Mouse (Mus musculus): ENCODE measurements around the gene Iqschfp. TPM values are rescaled to one million over a fixed set of nuclear protein-coding genes. Genes with fewer than 3 reads are reported as not detected.

Iqschfp gene
- polyA plus RNA-seq, 2 experiments = 0.33 TPM; not detected in 1

DNA sequence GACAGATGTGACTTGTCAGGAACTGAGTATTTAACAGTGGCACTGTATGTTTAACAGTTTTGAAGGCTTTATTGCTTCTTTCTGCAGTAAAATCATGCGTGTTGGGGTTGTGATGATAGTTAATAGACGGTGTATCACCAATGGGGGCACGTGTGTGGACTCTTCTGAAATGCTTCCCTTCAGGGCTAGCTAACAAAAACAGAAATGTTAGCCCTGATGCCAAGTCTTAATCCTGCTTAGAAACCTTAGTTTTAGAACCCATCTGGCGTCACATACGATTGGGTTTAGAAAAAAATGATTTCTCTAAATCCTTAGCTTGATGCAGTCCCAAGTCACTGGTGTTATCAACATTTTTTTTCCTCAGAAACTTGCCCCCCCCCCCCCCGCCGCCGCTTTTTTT, 682.1 kb downstream of the Iqschfp start:
- DNase-seq (ENCODE audit: low spot score) (no peak), ATAC-seq (ENCODE audit: low FRiP score, low read depth) (no peak)
- 39% methylated on average over 5 of the region's 8 CpGs for WGBS
- Histone ChIP-seq H3K27ac (replicated peaks; ENCODE audit: low read depth, low read length) (no peak overlapping the region), H3K36me3 (ENCODE audit: control insufficient read depth, insufficient read depth, low read length) (no peaks in the 10 kb centered on the region), H3K4me3 (replicated peaks; ENCODE audit: low read length) (no peak overlapping the region), H3K4me1 (ENCODE audit: control insufficient read depth, insufficient read depth, low read length) (peaks cover 18% of the 10 kb centered on the region), H3K4me2 (replicated peaks; ENCODE audit: low read depth, low read length, severe bottlenecking) (no peak overlapping the region), H3K9me3 (ENCODE audit: control insufficient read depth, low read length) (no peaks in the 10 kb centered on the region), H3K27me3 (ENCODE audit: control insufficient read depth, insufficient read depth, low read length) (no peaks in the 10 kb centered on the region), H3K9ac (ENCODE audit: low read depth, low read length, severe bottlenecking) (no peak overlapping the region)
- TF ChIP-seq POLR2A (IDR thresholded peaks at IDR 0.05; ENCODE audit: borderline replicate concordance, extremely low read depth, insufficient read depth, insufficient read length) = no peak

DNA sequence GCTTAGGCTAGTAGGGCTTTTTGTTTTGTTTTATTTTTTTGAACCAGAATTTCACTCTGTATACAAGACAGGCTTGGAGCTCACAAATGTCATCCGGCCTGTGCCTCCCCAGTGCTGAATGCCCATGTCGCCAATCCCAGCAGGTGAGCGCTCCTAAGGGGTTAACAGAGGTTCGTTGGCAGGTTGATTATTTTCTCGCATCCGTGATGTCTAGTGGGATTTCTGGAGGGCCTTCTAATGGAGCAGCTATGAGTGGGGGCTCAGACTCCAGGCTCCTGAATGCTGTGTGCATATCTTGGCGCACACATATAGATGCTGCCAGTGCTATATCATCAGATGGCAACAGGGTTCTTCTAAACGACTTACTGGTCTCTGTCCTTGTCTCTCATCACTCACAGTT, 682.5 kb downstream of the Iqschfp start:
- no peak for ATAC-seq (ENCODE audit: low FRiP score, low read depth)
- H3K9me3 ChIP-seq (ENCODE audit: control insufficient read depth, low read length) = no peaks in the 10 kb centered on the region
- no peak overlapping the region for H3K27ac ChIP-seq (replicated peaks; ENCODE audit: low read depth, low read length)
- H3K4me2 ChIP-seq (replicated peaks; ENCODE audit: low read depth, low read length, severe bottlenecking) = no peak overlapping the region
- peaks cover 18% of the 10 kb centered on the region for H3K4me1 ChIP-seq (ENCODE audit: control insufficient read depth, insufficient read depth, low read length)
- no peak for DNase-seq (ENCODE audit: low spot score)
- H3K27me3 ChIP-seq (ENCODE audit: control insufficient read depth, insufficient read depth, low read length) = no peaks in the 10 kb centered on the region
- WGBS = 66% methylated on average over 8 of the region's 8 CpGs
- H3K9ac ChIP-seq (ENCODE audit: low read depth, low read length, severe bottlenecking) = no peak overlapping the region
- TF ChIP-seq POLR2A (IDR thresholded peaks at IDR 0.05; ENCODE audit: borderline replicate concordance, extremely low read depth, insufficient read depth, insufficient read length) = no peak
- H3K4me3 ChIP-seq (replicated peaks; ENCODE audit: low read length) = no peak overlapping the region
- no peaks in the 10 kb centered on the region for H3K36me3 ChIP-seq (ENCODE audit: control insufficient read depth, insufficient read depth, low read length)

DNA sequence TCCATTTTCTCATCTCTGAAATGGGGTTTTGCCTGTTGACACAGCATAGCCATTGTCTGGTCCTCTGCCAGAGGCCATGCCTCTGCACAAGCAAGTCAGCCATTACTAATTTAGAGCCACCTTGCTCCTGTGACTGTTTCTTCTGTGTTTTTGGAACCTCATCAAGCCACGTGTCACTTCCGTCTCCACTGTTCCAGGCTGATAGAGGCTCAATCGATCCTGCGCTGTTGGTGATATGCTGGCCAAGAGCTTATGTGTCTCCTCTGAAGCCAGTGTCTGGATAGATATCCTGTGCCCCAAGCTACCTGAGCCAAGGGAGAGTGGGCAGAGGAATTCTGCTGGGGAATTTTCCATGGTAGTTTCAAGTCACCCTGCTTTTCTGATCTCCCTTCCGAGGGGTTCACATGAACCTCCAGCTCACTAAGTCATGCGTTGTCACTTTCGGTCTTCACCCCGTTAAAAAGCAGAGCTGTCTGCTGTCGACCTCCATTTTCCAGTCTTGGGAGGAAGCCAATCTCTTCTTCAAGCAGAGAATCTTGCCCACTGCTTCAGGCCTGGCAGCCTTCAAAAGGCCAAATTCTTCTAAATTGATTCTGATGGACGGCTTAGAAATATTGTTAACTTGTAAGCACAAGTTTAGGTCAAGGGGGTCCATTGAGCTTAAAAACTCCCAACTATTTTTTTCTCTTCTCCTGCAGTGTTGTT, 683.8 kb downstream of the Iqschfp start:
- H3K4me1 ChIP-seq (ENCODE audit: control insufficient read depth, insufficient read depth, low read length) = peaks cover 18% of the 10 kb centered on the region
- H3K4me2 ChIP-seq (replicated peaks; ENCODE audit: low read depth, low read length, severe bottlenecking) = no peak overlapping the region
- 62% methylated on average over 10 of the region's 10 CpGs for WGBS
- no peaks in the 10 kb centered on the region for H3K27me3 ChIP-seq (ENCODE audit: control insufficient read depth, insufficient read depth, low read length)
- H3K9me3 ChIP-seq (ENCODE audit: control insufficient read depth, low read length) = no peaks in the 10 kb centered on the region
- DNase-seq (ENCODE audit: low spot score) = no peak
- H3K36me3 ChIP-seq (ENCODE audit: control insufficient read depth, insufficient read depth, low read length) = no peaks in the 10 kb centered on the region
- ATAC-seq (ENCODE audit: low FRiP score, low read depth) = no peak
- no peak overlapping the region for H3K4me3 ChIP-seq (replicated peaks; ENCODE audit: low read length)
- no peak for TF ChIP-seq POLR2A (IDR thresholded peaks at IDR 0.05; ENCODE audit: borderline replicate concordance, extremely low read depth, insufficient read depth, insufficient read length)
- H3K27ac ChIP-seq (replicated peaks; ENCODE audit: low read depth, low read length) = no peak overlapping the region
- H3K9ac ChIP-seq (ENCODE audit: low read depth, low read length, severe bottlenecking) = no peak overlapping the region

DNA sequence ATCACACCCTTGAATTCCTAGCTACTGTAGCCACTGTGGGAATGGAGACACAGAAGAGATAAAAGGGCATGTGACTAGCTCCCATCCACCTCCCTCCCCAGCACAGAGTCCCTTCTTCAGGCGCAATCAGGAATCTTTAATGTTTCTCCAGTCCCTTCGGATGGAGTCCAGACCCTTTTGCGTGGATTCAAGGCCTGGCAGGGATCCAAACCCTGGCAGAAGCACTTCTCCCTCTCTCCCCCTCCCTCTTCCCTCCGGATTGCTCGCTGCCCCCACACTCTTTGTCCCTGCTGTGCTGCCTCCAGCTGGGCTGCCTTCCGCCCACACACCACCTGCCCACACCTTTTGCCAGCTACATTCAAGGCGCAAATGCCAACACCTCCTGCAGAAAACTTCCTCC, 684.4 kb downstream of the Iqschfp start:
- peak; percentile 15; the same call in 1 of the 2 replicates for ATAC-seq (ENCODE audit: low FRiP score, low read depth)
- Histone ChIP-seq H3K4me3 (replicated peaks; ENCODE audit: low read length) (no peak overlapping the region), H3K36me3 (ENCODE audit: control insufficient read depth, insufficient read depth, low read length) (no peaks in the 10 kb centered on the region), H3K27me3 (ENCODE audit: control insufficient read depth, insufficient read depth, low read length) (no peaks in the 10 kb centered on the region), H3K4me1 (ENCODE audit: control insufficient read depth, insufficient read depth, low read length) (peaks cover 18% of the 10 kb centered on the region), H3K4me2 (replicated peaks; ENCODE audit: low read depth, low read length, severe bottlenecking) (0 out of 2 replicates have a peak overlapping the region, but pooled peaks have one; percentile 5), H3K9me3 (ENCODE audit: control insufficient read depth, low read length) (no peaks in the 10 kb centered on the region), H3K9ac (ENCODE audit: low read depth, low read length, severe bottlenecking) (peak overlapping the region; percentile 25; the same call in 1 of the 2 replicates), H3K27ac (replicated peaks; ENCODE audit: low read depth, low read length) (no peak overlapping the region)
- no peak for DNase-seq (ENCODE audit: low spot score)
- no peak for TF ChIP-seq POLR2A (IDR thresholded peaks at IDR 0.05; ENCODE audit: borderline replicate concordance, extremely low read depth, insufficient read depth, insufficient read length)
- WGBS = 13% methylated on average over 7 of the region's 7 CpGs

DNA sequence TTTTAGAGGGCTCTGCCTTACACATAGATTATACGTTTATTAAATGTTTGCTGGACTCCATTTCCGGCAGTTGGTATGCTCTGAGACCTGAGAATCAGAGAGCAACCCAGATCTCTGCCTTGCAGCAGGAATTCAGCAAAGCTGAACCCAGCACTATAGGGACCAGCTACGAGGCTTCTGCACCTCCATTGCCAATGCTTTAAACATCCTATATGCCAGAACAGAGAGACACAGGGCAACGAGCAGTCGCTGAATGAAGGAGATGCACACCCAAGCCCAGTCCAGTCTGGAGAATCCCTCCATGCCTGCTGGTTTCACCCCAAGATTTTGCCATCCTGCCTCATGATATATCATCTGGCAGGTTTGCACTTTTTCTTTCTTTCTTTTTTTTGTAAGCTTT, 684.9 kb downstream of the Iqschfp start:
- Histone ChIP-seq H3K4me3 (replicated peaks; ENCODE audit: low read length) (no peak overlapping the region), H3K27ac (replicated peaks; ENCODE audit: low read depth, low read length) (no peak overlapping the region), H3K27me3 (ENCODE audit: control insufficient read depth, insufficient read depth, low read length) (no peaks in the 10 kb centered on the region), H3K36me3 (ENCODE audit: control insufficient read depth, insufficient read depth, low read length) (no peaks in the 10 kb centered on the region), H3K9ac (ENCODE audit: low read depth, low read length, severe bottlenecking) (no peak overlapping the region), H3K9me3 (ENCODE audit: control insufficient read depth, low read length) (no peaks in the 10 kb centered on the region), H3K4me2 (replicated peaks; ENCODE audit: low read depth, low read length, severe bottlenecking) (no peak overlapping the region), H3K4me1 (ENCODE audit: control insufficient read depth, insufficient read depth, low read length) (peaks cover 18% of the 10 kb centered on the region)
- DNase-seq (ENCODE audit: low spot score) = no peak
- TF ChIP-seq POLR2A (IDR thresholded peaks at IDR 0.05; ENCODE audit: borderline replicate concordance, extremely low read depth, insufficient read depth, insufficient read length) = no peak
- no peak for ATAC-seq (ENCODE audit: low FRiP score, low read depth)
- WGBS = 47% methylated on average over 5 of the region's 5 CpGs

Measured in limb, embryonic 14.5 days (tissue).